Mouse (Mus musculus) hindbrain, embryonic 13.5 days (tissue): Measurements from ENCODE around the gene Ranbp2. TPM values are rescaled to one million over a fixed set of nuclear protein-coding genes. Genes with fewer than 3 reads are reported as not detected.
"Not testable (repeated sequence)": the region's sequence is repeated elsewhere in the genome, so short reads cannot be mapped to it uniquely, and the experiment has no call there.

Experiments used
- ATAC-seq: fragments of 200-750 bp; cut with Nextera tagmentation; 2 replicates; pipeline ENCODE4 v1.8.0; 2017; ENCODE audit warnings: moderate TSS enrichment; ENCODE audit not compliant: low FRiP score
- H3K27ac ChIP-seq: fragments of 300-500 bp; sonication (generic); 2 replicates; pipeline ENCODE4 v1.5.1; 2015; ENCODE audit warnings: inconsistent platforms, mild to moderate bottlenecking, moderate library complexity
- H3K27me3 ChIP-seq: fragments of 300-500 bp; sonication (generic); 2 replicates; pipeline ENCODE4 v1.6.1; 2015; ENCODE audit warnings: mild to moderate bottlenecking, inconsistent platforms
- H3K36me3 ChIP-seq: fragments of 300-500 bp; sonication (generic); 2 replicates; pipeline ENCODE4 v1.6.1; 2015; ENCODE audit warnings: mild to moderate bottlenecking, inconsistent platforms
- H3K4me1 ChIP-seq: fragments of 300-500 bp; sonication (generic); replicated peaks from 2 replicates; pipeline ENCODE4 v1.6.1; 2015; ENCODE audit warnings: inconsistent platforms
- H3K4me2 ChIP-seq: fragments of 300-500 bp; sonication (generic); 2 replicates; pipeline ENCODE4 v1.6.1; 2015; ENCODE audit warnings: inconsistent platforms, mild to moderate bottlenecking, moderate library complexity
- H3K4me3 ChIP-seq: fragments of 300-500 bp; sonication (generic); 2 replicates; pipeline ENCODE4 v1.5.1; 2015; ENCODE audit warnings: mild to moderate bottlenecking, inconsistent platforms
- H3K9ac ChIP-seq: fragments of 300-500 bp; sonication (generic); 2 replicates; pipeline ENCODE4 v1.6.1; 2015; ENCODE audit warnings: mild to moderate bottlenecking, inconsistent platforms
- H3K9me3 ChIP-seq: fragments of 300-500 bp; sonication (generic); 2 replicates; pipeline ENCODE4 v1.6.1; 2016; ENCODE audit warnings: inconsistent platforms
- WGBS: fragments of 180-500 bp; shearing (Covaris S2); methylation state at CpG from one replicate; pipeline ENCODE4 v1.1.7; 2015; 5-methylcytosine and 5-hydroxymethylcytosine counted together
- polyA plus RNA-seq: library from polyadenylated mRNA; unstranded; fragments of >200 nt; fragmentation: Nextera tagmentation; extraction: Ambion mirVana; gene quantifications from 2 replicates; pipeline ENCODE4 v1.2.1, GENCODE M21; 2015

Ranbp2 gene
- polyA plus RNA-seq, 1 experiment from 2014 or later = 20.6 TPM

DNA sequence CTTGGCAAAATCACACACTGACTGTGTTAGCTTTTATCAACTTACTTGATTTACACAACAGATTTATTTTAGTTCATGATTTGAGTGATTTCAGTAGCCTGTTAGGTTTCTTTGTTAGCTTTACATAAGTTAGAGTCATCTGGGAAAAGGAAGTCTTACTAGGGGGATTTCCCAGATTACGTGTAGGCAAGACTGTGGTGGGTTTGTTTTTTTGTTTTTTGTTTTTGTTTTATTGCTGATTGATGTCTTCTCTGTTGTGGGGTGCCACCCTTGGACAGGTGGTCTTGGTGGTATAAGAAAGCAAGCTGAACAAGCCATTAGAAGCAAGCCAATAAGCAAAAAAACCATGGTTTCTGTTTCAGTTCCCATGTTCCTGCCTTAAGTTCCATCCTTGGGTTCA, 82.6 kb downstream of the Ranbp2 start:
- Histone ChIP-seq H3K4me1 (no peaks in the 10 kb centered on the region), H3K36me3 (peaks cover 56% of the 10 kb centered on the region), H3K9me3 (no peaks in the 10 kb centered on the region), H3K4me2 (no peak overlapping the region), H3K27ac (no peak overlapping the region), H3K27me3 (no peaks in the 10 kb centered on the region), H3K9ac (no peak overlapping the region), H3K4me3 (no peak overlapping the region)
- 83% methylated on average over 1 of the region's 1 CpGs for WGBS
- ATAC-seq = no peak

DNA sequence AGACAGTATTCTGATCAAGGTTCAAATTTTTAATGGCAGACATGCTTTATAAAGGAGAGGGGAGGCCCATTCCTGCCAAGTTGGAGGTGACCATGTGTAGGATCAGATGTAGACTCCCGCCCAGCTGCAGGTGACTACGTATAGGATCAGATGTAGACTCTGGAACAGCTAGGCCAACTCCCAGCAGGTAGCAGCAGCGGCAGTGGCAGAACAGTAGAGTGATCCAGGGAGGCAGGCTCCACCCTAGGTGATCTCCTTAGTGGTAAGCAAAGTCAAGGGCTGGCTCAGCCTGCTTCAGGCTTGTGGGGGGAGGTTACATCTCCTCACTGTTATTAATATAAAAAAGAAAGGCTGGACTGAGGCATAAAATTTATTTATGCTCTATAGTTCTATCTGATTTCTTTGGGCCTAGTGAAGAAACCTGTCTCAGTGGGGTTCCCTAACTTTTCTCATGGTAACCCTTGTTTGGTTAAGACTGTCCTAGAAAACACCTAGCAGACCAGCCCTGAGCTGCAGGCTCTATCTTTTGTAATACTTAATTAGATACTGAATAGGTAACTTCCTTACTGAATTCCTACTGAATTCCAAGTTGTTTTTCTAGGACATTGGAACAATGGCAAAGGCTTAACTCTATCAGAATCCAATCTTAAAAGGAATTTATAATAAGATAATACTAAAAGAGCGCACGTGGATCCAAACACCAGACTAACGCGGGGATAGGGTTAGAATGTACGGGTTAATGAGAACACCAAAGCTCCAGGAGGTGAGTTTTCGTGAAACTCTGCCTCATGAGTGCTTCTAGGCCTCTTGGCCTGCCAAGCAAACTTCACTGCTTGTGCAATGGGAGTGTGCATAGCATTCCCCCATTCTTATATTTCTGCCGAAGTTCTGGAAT, 84.4 kb downstream of the Ranbp2 start:
- no peaks in the 10 kb centered on the region for H3K4me1 ChIP-seq
- 84% methylated on average over 10 of the region's 10 CpGs for WGBS
- no peak overlapping the region for H3K9ac ChIP-seq
- H3K27ac ChIP-seq = no peak overlapping the region
- no peaks in the 10 kb centered on the region for H3K27me3 ChIP-seq
- H3K4me3 ChIP-seq = no peak overlapping the region
- no peak overlapping the region for H3K4me2 ChIP-seq
- ATAC-seq = no peak
- H3K36me3 ChIP-seq = peaks cover 45% of the 10 kb centered on the region
- H3K9me3 ChIP-seq = 0 out of 2 replicates have a peak, but pooled peaks cover 3% of the 10 kb centered on the region

DNA sequence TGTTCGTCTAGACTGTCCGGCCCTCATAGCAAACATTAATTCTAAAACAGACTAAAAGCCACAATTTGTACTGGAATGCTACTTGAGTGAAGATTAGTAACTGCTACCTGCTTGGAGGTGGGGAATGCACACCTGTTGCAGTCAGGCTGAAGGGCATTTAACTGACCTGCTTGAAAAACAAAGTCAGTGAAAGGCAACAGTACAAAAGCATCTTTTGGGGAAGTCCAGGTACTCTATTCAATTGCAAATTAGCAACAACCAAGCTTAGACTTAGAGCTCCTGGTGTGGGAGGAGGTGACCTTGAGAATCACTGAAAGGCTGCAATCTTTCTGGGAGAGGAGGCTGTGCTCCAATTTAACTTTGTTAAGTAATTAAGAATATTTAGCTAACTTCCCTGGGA, 85.5 kb downstream of the Ranbp2 start:
- no peak overlapping the region for H3K9ac ChIP-seq
- peaks cover 46% of the 10 kb centered on the region for H3K36me3 ChIP-seq
- no peaks in the 10 kb centered on the region for H3K27me3 ChIP-seq
- H3K9me3 ChIP-seq = 0 out of 2 replicates have a peak, but pooled peaks cover 3% of the 10 kb centered on the region
- H3K4me1 ChIP-seq = no peaks in the 10 kb centered on the region
- no peak overlapping the region for H3K4me2 ChIP-seq
- H3K4me3 ChIP-seq = no peak overlapping the region
- WGBS = 93% methylated on average over 2 of the region's 2 CpGs
- no peak overlapping the region for H3K27ac ChIP-seq
- no peak for ATAC-seq

DNA sequence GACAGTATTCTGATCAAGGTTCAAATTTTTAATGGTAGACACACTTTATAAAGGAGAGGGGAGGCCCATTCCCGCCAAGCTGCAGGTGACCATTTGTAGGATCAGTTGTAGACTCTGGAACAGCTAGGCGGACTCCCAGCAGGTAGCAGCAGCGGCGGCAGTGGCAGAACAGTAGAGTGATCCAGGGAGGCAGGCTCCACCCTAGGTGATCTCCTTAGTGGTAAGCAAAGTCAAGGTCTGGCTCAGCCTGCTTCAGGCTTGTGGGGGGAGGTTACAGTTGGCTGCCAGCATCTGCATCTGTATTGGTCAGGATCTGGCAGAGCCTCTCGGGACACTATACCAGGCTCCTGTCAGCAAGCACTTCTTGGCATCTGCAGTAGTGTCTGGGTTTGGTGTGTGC, 89.6 kb downstream of the Ranbp2 start:
- H3K9ac ChIP-seq, H3K27me3 ChIP-seq, H3K9me3 ChIP-seq, H3K4me2 ChIP-seq, H3K4me3 ChIP-seq, H3K27ac ChIP-seq, H3K4me1 ChIP-seq, ATAC-seq: not testable (repeated sequence)
- H3K36me3 ChIP-seq = peaks cover 22% of the 10 kb centered on the region
- 81% methylated on average over 5 of the region's 5 CpGs for WGBS

DNA sequence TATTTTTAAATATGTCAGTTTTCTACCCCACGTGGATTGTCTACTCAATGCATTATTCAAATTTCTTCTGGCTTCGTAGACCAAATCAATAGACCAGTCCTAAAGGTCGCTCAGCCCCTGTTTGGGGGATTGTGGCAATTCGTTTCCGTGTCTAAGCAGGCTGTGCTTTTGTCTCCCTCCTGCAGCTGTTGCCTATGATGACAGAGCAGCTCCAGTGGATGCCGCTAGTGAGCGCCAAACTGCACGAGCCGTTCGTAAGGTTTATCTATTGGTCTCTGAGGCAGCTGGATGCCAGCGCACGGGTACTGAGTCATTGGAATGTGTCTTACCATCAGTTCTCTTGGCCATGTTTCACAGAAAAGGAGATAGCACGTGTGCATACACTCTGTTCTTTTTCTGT, 93.9 kb downstream of the Ranbp2 start:
- 48% methylated on average over 13 of the region's 13 CpGs for WGBS
- no peaks in the 10 kb centered on the region for H3K4me1 ChIP-seq
- no peak overlapping the region for H3K4me2 ChIP-seq
- H3K9me3 ChIP-seq = no peaks in the 10 kb centered on the region
- H3K27ac ChIP-seq = no peak overlapping the region
- ATAC-seq = no peak
- no peak overlapping the region for H3K4me3 ChIP-seq
- H3K36me3 ChIP-seq = peaks cover 13% of the 10 kb centered on the region; the same call in 1 of the 2 replicates
- no peaks in the 10 kb centered on the region for H3K27me3 ChIP-seq
- no peak overlapping the region for H3K9ac ChIP-seq

Other genes starting within 250 kb of the Ranbp2 start
- gene AW822073, start 222.0 kb upstream of the Ranbp2 start, polyA plus RNA-seq = not detected in 2 replicates
- not detected in 2 replicates for gene Duxf3, start 214.2 kb upstream of the Ranbp2 start, polyA plus RNA-seq
- not detected in 2 replicates for gene Gm4981, start 210.2 kb upstream of the Ranbp2 start, polyA plus RNA-seq
- 88.4 and 99.6 TPM in 2 replicates for gene Gcc2, start 191.4 kb upstream of the Ranbp2 start, polyA plus RNA-seq
- gene Lims1, start 123.5 kb upstream of the Ranbp2 start, polyA plus RNA-seq = 66.0 and 69.2 TPM in 2 replicates
- gene Ccdc138, start 51.0 kb downstream of the Ranbp2 start, polyA plus RNA-seq = 10.4 and 11.1 TPM in 2 replicates
- gene Edar, start 228.7 kb downstream of the Ranbp2 start, polyA plus RNA-seq = 0.16 and 0.21 TPM in 2 replicates